Mouse (Mus musculus): ENCODE data around the gene Cep170. TPM values are rescaled to one million over a fixed set of nuclear protein-coding genes. Genes with fewer than 3 reads are reported as not detected.

The Cep170 gene
- polyA plus RNA-seq, 1 experiment from 2014 or later, result 95.2 TPM

MicroRNAs within 50 kb of the gene (microRNA counts, 519-probe panel; counts per million panel counts)
- microRNA mmu-miR-350, result 5,512 counts per million, percentile 53 among the panel's probes with 10 or more counts

Small RNA genes lying within 50 kb of the gene (microRNA-seq; reads per million reads assigned to microRNA genes)
- gene Mir350, result 1,000 reads per million, percentile 78 among the genes with 10 or more reads in this experiment

Other genes starting within 250 kb of the Cep170 start
- gene Sdccag8, start 593 bp upstream of the Cep170 start, polyA plus RNA-seq (2016; fragmentation: Nextera tagmentation; extraction: Ambion mirVana), result 29.5 and 30.1 TPM in 2 replicates